Mouse (Mus musculus) layer of hippocampus, adult 2 months (tissue): ENCODE results near the gene Mia. TPM values are rescaled to one million over a fixed set of nuclear protein-coding genes. Genes with fewer than 3 reads are reported as not detected.

ENCODE experiments used
- DNase-seq, 2 experiments: peaks; one replicate each; pipeline ENCODE4 v3.0.0; 2022; ENCODE audit warnings: low spot score in 2 of 2
- H3K27ac ChIP-seq: fragments of 200-600 bp; 2 replicates; pipeline ENCODE4 v1.8.1; 2022
- H3K4me3 ChIP-seq: fragments of 200-600 bp; 2 replicates; pipeline ENCODE4 v1.8.1; 2022; ENCODE audit warnings: mild to moderate bottlenecking
- CTCF ChIP-seq: fragments of 200-600 bp; conservative IDR thresholded peaks from 2 replicates; pipeline ENCODE4 v1.8.1; 2022; ENCODE audit warnings: antibody characterized with exemption, mild to moderate bottlenecking, moderate library complexity
- microRNA-seq, 2 experiments: library from miRNA; unstranded; fragments of <30 nt; microRNA quantifications; one replicate each; pipeline ENCODE4 v1.2.0; 2021
- total RNA-seq, 2 experiments: library from RNA; stranded (reverse); gene quantifications; 2 replicates each; pipeline ENCODE4 v1.2.3; 2021

Mia gene
- total RNA-seq, 2 experiments from 2014 or later, result 2.2 to 2.7 TPM

GRCm38 (mm10) chr7:27132588-27132987 lies 48.4 kb downstream of the Mia start:
- TF ChIP-seq CTCF, result peak; percentile 73
- H3K4me3 ChIP-seq, result no peak overlapping the region
- peak; percentile 46 to 69 for DNase-seq
- H3K27ac ChIP-seq, result no peak overlapping the region

DNA sequence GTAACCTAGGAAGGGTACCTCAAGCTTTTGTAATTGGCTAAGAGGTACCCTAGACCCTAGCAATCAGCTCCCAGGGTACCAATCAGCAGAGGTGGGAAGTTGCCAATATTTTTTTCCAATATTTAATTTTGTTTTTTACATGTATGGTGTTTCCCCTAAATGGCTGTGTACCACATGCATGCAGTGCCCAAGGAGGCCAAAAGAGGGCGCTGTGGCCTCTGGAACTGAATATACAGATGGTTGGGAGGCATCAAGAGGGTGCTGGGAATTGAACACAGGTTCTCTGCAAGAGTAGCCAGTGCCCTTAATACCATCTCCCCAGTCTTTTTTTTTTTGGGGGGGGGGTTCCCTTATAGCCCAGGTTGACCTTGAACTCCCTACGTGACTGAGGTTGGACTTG lies 49.6 kb downstream of the Mia start:
- Histone ChIP-seq H3K27ac (no peak overlapping the region), H3K4me3 (no peak overlapping the region)
- peak; percentile 49 for TF ChIP-seq CTCF
- DNase-seq, result no peak

DNA sequence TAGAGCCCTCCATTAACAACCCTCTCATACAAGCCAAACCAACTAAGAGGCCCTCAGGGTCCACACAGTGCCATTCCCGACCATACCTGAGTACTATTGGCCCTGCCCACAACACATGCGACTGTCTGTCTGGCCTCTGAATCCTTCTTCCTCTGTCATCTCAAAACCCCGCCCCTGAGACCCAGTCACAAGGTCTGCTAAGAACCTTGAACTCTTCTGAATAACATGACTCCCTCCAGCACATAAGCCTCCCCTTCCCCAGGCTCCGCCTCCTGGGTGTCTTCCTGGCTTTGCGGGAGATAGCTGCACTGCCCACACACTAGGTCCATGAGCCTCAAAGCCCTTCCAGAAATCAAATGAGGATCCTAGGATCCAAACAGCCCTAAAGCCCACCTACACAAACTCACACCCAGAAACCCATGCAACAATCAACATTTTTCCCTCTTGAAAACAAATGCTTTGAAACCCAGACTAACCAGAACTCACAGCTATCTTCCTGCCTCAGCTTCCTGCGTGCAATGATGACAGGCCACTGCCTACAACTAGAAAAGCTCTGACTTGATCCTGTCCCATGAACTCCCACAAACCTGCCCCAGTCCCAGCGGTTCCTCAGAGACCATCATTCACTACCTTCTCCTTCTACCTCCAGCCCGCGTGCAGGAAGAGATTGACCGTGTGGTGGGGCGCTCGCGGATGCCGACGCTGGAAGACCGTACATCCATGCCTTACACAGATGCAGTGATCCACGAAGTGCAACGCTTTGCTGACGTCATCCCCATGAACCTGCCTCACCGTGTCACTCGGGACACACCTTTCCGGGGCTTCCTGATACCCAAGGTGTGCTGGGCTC lies 50.2 kb downstream of the Mia start:
- TF ChIP-seq CTCF, result no peak
- DNase-seq, result no peak
- H3K27ac ChIP-seq, result no peak overlapping the region
- H3K4me3 ChIP-seq, result no peak overlapping the region

GRCm38 (mm10) chr7:27129811-27130210 lies 51.1 kb downstream of the Mia start:
- H3K27ac ChIP-seq, result no peak overlapping the region
- no peak overlapping the region for H3K4me3 ChIP-seq
- TF ChIP-seq CTCF, result no peak
- DNase-seq, result no peak

Small RNA genes within 50 kb of the gene (microRNA-seq; reads per million reads assigned to microRNA genes)
- gene Mir1191 (0 reads per million in 2 experiments), gene Mir3101 (0 to 0.55 reads per million in 2 experiments)

Other genes with a start within 250 kb of the Mia start
- not detected for gene Cyp2a22, start 241.8 kb downstream of the Mia start, total RNA-seq
- gene Cyp2a12, start 152.1 kb downstream of the Mia start, total RNA-seq, result not detected
- under 1 TPM in 1 of 2 experiments, not detected in 1; 0.41 TPM for gene Cyp2f2, start 61.2 kb downstream of the Mia start, total RNA-seq
- not detected for gene Cyp2t4, start 27.4 kb downstream of the Mia start, total RNA-seq
- gene Egln2, start 14.4 kb downstream of the Mia start, total RNA-seq, result 100 to 1,000 TPM in 1 of 2 experiments, 10 to 100 TPM in 1; 97.4 to 103 TPM
- gene Rab4b, start 2.3 kb downstream of the Mia start, total RNA-seq, result 10 to 100 TPM; 97.4 to 98.8 TPM
- not detected for gene Gm21983, start 71 bp downstream of the Mia start, total RNA-seq
- 10 to 100 TPM; 19.5 to 21.7 TPM for gene BC024978, start 14.6 kb upstream of the Mia start, total RNA-seq
- gene Snrpa, start 15.1 kb upstream of the Mia start, total RNA-seq, result 10 to 100 TPM; 84.8 to 91.0 TPM
- 1 to 10 TPM; 8.5 to 9.1 TPM for gene Itpkc, start 47.5 kb upstream of the Mia start, total RNA-seq
- gene Coq8b, start 51.9 kb upstream of the Mia start, total RNA-seq, result 10 to 100 TPM; 36.1 to 37.9 TPM
- 100 to 1,000 TPM; 135 to 148 TPM for gene Numbl, start 77.3 kb upstream of the Mia start, total RNA-seq
- gene Ltbp4, start 156.5 kb upstream of the Mia start, total RNA-seq, result 10 to 100 TPM; 54.5 to 54.8 TPM
- gene Shkbp1, start 174.9 kb upstream of the Mia start, total RNA-seq, result 10 to 100 TPM; 29.4 to 42.9 TPM
- not detected for gene Gm20479, start 176.3 kb upstream of the Mia start, total RNA-seq